Mouse (Mus musculus) cerebellum, postnatal 36 days (tissue): ENCODE data around the gene Gm20838.
"Not testable (repeated sequence)": the region's sequence is repeated elsewhere in the genome, so short reads cannot be mapped to it uniquely, and the experiment has no call there.

ENCODE experiments used
- DNase-seq, 2 experiments: peaks; one replicate each; pipeline ENCODE4 v3.0.0; 2021 to 2022; ENCODE audit warnings: mixed read lengths in 2 of 2

The Gm20838 gene

GRCm38 (mm10) chrY:33543064-33543463 lies at the start of gene Gm20838:
TSS of gene Gm20838 (minus strand) at chrY:33543164.
- not testable (repeated sequence) for DNase-seq
